Mouse (Mus musculus): ENCODE data around the gene Uhrf1bp1l. TPM values are rescaled to one million over a fixed set of nuclear protein-coding genes. Genes with fewer than 3 reads are reported as not detected.

Gene Uhrf1bp1l
- polyA plus RNA-seq, 1 experiment from 2014 or later, result 35.9 TPM

DNA sequence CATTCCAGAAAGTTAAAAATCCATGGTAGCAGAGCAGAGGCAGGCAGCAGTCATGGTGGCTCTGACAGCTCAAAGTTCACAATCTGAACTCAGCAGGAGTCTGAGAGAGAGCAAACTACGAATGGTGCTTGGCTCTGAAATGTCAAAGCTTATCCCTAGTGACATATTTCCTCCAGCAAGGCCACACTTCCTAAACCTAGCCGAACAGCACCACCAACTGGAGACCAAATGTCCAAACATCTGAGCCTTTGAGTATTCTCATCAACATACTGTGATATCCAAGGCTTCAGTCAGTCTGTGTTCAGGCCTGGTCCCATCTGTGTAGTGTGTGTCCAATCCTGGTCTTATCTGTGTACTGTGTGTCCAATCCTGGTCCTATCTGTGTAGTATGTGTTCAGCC is 79.1 kb downstream of the Uhrf1bp1l start:
- H3K36me3 ChIP-seq (ENCODE audit: insufficient read depth, low read length), result no peaks in the 10 kb centered on the region
- ATAC-seq (ENCODE audit: low FRiP score, low TSS enrichment), result peak; percentile 46
- 34% methylated on average over 2 of the region's 2 CpGs for WGBS

GRCm38 (mm10) chr10:89826896-89827295 is 82.1 kb downstream of the Uhrf1bp1l start:
- Histone ChIP-seq H3K4me3 (ENCODE audit: low read length) (no peak overlapping the region), H3K27me3 (ENCODE audit: insufficient read depth, low read length) (no peaks in the 10 kb centered on the region), H3K9ac (replicated peaks; ENCODE audit: low read length) (no peak overlapping the region), H3K27ac (ENCODE audit: low read length) (no peak overlapping the region), H3K4me2 (replicated peaks; ENCODE audit: low read depth, low read length) (no peak overlapping the region), H3K9me3 (ENCODE audit: low read length) (no peaks in the 10 kb centered on the region), H3K36me3 (ENCODE audit: insufficient read depth, low read length) (no peaks in the 10 kb centered on the region), H3K4me1 (ENCODE audit: insufficient read depth, low read length) (no peaks in the 10 kb centered on the region)
- WGBS, result 59% methylated on average over 3 of the region's 3 CpGs
- no peak for ATAC-seq (ENCODE audit: low FRiP score, low TSS enrichment)

More for the DNA sequence above, 79.1 kb downstream of the Uhrf1bp1l start:
- Histone ChIP-seq H3K9ac (replicated peaks; ENCODE audit: low read length) (no peak overlapping the region), H3K27me3 (ENCODE audit: insufficient read depth, low read length) (no peaks in the 10 kb centered on the region), H3K4me3 (ENCODE audit: low read length) (no peak overlapping the region), H3K4me1 (ENCODE audit: insufficient read depth, low read length) (no peaks in the 10 kb centered on the region), H3K27ac (ENCODE audit: low read length) (no peak overlapping the region), H3K4me2 (replicated peaks; ENCODE audit: low read depth, low read length) (no peak overlapping the region), H3K9me3 (ENCODE audit: low read length) (no peaks in the 10 kb centered on the region)

GRCm38 (mm10) chr10:89832334-89832733 is 87.5 kb downstream of the Uhrf1bp1l start:
- Histone ChIP-seq H3K27me3 (ENCODE audit: insufficient read depth, low read length) (no peaks in the 10 kb centered on the region), H3K4me3 (ENCODE audit: low read length) (no peak overlapping the region), H3K9ac (replicated peaks; ENCODE audit: low read length) (no peak overlapping the region), H3K9me3 (ENCODE audit: low read length) (no peaks in the 10 kb centered on the region), H3K4me2 (replicated peaks; ENCODE audit: low read depth, low read length) (no peak overlapping the region), H3K4me1 (ENCODE audit: insufficient read depth, low read length) (no peaks in the 10 kb centered on the region), H3K27ac (ENCODE audit: low read length) (no peak overlapping the region), H3K36me3 (ENCODE audit: insufficient read depth, low read length) (no peaks in the 10 kb centered on the region)
- 71% methylated on average over 4 of the region's 4 CpGs for WGBS
- ATAC-seq (ENCODE audit: low FRiP score, low TSS enrichment), result no peak

GRCm38 (mm10) chr10:89833166-89833565 is 88.4 kb downstream of the Uhrf1bp1l start:
- no peak for ATAC-seq (ENCODE audit: low FRiP score, low TSS enrichment)
- Histone ChIP-seq H3K9me3 (ENCODE audit: low read length) (no peaks in the 10 kb centered on the region), H3K36me3 (ENCODE audit: insufficient read depth, low read length) (no peaks in the 10 kb centered on the region), H3K9ac (replicated peaks; ENCODE audit: low read length) (no peak overlapping the region), H3K4me1 (ENCODE audit: insufficient read depth, low read length) (no peaks in the 10 kb centered on the region), H3K4me3 (ENCODE audit: low read length) (no peak overlapping the region), H3K27ac (ENCODE audit: low read length) (no peak overlapping the region), H3K27me3 (ENCODE audit: insufficient read depth, low read length) (no peaks in the 10 kb centered on the region), H3K4me2 (replicated peaks; ENCODE audit: low read depth, low read length) (no peak overlapping the region)
- 88% methylated on average over 10 of the region's 10 CpGs for WGBS

- 0 out of 2 replicates have a peak overlapping the region, but pooled peaks have one; percentile 18 for H3K27ac ChIP-seq (ENCODE audit: low read length)
- H3K27me3 ChIP-seq (ENCODE audit: insufficient read depth, low read length), result no peaks in the 10 kb centered on the region
- 0 out of 2 replicates have a peak, but pooled peaks have one; percentile 46 for ATAC-seq (ENCODE audit: low FRiP score, low TSS enrichment)
- WGBS, result 37% methylated on average over 3 of the region's 3 CpGs
- H3K4me3 ChIP-seq (ENCODE audit: low read length), result no peak overlapping the region
- no peak overlapping the region for H3K9ac ChIP-seq (replicated peaks; ENCODE audit: low read length)
- no peaks in the 10 kb centered on the region for H3K9me3 ChIP-seq (ENCODE audit: low read length)
- no peaks in the 10 kb centered on the region for H3K36me3 ChIP-seq (ENCODE audit: insufficient read depth, low read length)
- H3K4me2 ChIP-seq (replicated peaks; ENCODE audit: low read depth, low read length), result no peak overlapping the region
- H3K4me1 ChIP-seq (ENCODE audit: insufficient read depth, low read length), result no peaks in the 10 kb centered on the region
Observed at GRCm38 (mm10) chr10:89837476-89837875, 92.7 kb downstream of the Uhrf1bp1l start.

DNA sequence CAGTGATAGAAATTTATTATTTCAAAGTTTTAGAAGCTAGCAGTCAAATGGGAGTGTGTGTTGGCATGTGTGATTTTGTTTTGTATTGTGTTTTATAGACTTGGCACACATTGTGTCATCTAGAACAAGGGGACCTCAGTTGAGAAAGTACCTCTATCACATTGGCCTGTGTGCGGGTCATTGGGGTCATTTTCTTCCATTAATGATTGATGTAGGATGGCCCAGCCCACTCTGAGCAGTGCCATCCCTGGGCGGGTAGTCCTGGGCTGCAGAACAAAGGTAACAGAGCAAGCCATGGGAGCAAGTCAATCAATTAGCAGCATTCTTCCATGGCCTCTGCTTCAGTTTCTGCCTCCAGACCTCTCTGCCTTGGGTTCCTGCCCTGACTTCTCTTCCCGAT is 94.0 kb downstream of the Uhrf1bp1l start:
- H3K9me3 ChIP-seq (ENCODE audit: low read length), result no peaks in the 10 kb centered on the region
- 85% methylated on average over 3 of the region's 3 CpGs for WGBS
- no peak overlapping the region for H3K4me3 ChIP-seq (ENCODE audit: low read length)
- no peaks in the 10 kb centered on the region for H3K27me3 ChIP-seq (ENCODE audit: insufficient read depth, low read length)
- ATAC-seq (ENCODE audit: low FRiP score, low TSS enrichment), result peak; percentile 23; the same call in 1 of the 2 replicates
- H3K27ac ChIP-seq (ENCODE audit: low read length), result no peak overlapping the region
- H3K4me1 ChIP-seq (ENCODE audit: insufficient read depth, low read length), result no peaks in the 10 kb centered on the region
- no peak overlapping the region for H3K9ac ChIP-seq (replicated peaks; ENCODE audit: low read length)
- no peak overlapping the region for H3K4me2 ChIP-seq (replicated peaks; ENCODE audit: low read depth, low read length)
- no peaks in the 10 kb centered on the region for H3K36me3 ChIP-seq (ENCODE audit: insufficient read depth, low read length)

- 85% methylated on average over 6 of the region's 6 CpGs for WGBS
- H3K27me3 ChIP-seq (ENCODE audit: insufficient read depth, low read length), result no peaks in the 10 kb centered on the region
- no peak overlapping the region for H3K9ac ChIP-seq (replicated peaks; ENCODE audit: low read length)
- H3K4me3 ChIP-seq (ENCODE audit: low read length), result no peak overlapping the region
- 0 out of 2 replicates have a peak, but pooled peaks cover 1% of the 10 kb centered on the region for H3K9me3 ChIP-seq (ENCODE audit: low read length)
- no peak overlapping the region for H3K27ac ChIP-seq (ENCODE audit: low read length)
- no peak for ATAC-seq (ENCODE audit: low FRiP score, low TSS enrichment)
- H3K4me1 ChIP-seq (ENCODE audit: insufficient read depth, low read length), result no peaks in the 10 kb centered on the region
- H3K36me3 ChIP-seq (ENCODE audit: insufficient read depth, low read length), result no peaks in the 10 kb centered on the region
- no peak overlapping the region for H3K4me2 ChIP-seq (replicated peaks; ENCODE audit: low read depth, low read length)
Observed at GRCm38 (mm10) chr10:89850951-89851350, 106.2 kb downstream of the Uhrf1bp1l start.

DNA sequence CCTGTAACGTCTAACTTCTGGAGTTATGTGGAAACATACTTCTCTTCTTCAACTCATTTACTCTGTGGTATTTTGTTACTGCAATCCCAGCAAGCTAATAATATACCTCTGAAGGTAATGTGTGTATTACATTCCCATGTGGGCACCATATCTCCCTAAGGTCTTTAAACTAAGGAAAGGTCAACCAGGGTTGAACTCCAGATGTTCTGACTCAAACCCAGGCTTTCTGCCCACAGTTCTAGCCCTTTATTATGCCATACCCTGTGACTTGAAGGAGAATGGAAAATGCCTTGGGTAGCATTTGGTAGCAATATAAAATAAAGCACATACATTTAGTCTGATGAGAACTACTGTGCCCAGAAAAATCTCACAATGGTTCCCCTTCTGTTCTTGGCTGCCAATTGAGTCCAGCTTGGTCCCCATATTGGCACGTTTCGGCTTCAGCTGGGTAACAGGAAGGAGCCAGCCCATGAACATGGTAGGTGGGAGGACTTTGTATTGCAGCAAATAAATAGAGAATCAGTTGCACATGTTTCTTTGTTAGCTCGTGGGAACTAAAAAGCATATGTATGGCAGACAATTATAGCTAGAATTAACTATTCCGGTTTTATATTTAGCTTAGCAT is 110.6 kb downstream of the Uhrf1bp1l start:
- no peaks in the 10 kb centered on the region for H3K27me3 ChIP-seq (ENCODE audit: insufficient read depth, low read length)
- no peak overlapping the region for H3K9ac ChIP-seq (replicated peaks; ENCODE audit: low read length)
- WGBS, result 77% methylated on average over 5 of the region's 5 CpGs
- H3K4me1 ChIP-seq (ENCODE audit: insufficient read depth, low read length), result no peaks in the 10 kb centered on the region
- ATAC-seq (ENCODE audit: low FRiP score, low TSS enrichment), result no peak
- no peak overlapping the region for H3K4me2 ChIP-seq (replicated peaks; ENCODE audit: low read depth, low read length)
- no peaks in the 10 kb centered on the region for H3K9me3 ChIP-seq (ENCODE audit: low read length)
- H3K36me3 ChIP-seq (ENCODE audit: insufficient read depth, low read length), result no peaks in the 10 kb centered on the region
- no peak overlapping the region for H3K27ac ChIP-seq (ENCODE audit: low read length)
- H3K4me3 ChIP-seq (ENCODE audit: low read length), result no peak overlapping the region

GRCm38 (mm10) chr10:89856286-89856685 is 111.5 kb downstream of the Uhrf1bp1l start:
- H3K9ac ChIP-seq (replicated peaks; ENCODE audit: low read length), result no peak overlapping the region
- WGBS, result 94% methylated on average over 7 of the region's 7 CpGs
- no peaks in the 10 kb centered on the region for H3K4me1 ChIP-seq (ENCODE audit: insufficient read depth, low read length)
- no peaks in the 10 kb centered on the region for H3K36me3 ChIP-seq (ENCODE audit: insufficient read depth, low read length)
- H3K27ac ChIP-seq (ENCODE audit: low read length), result no peak overlapping the region
- no peaks in the 10 kb centered on the region for H3K27me3 ChIP-seq (ENCODE audit: insufficient read depth, low read length)
- H3K4me2 ChIP-seq (replicated peaks; ENCODE audit: low read depth, low read length), result no peak overlapping the region
- H3K9me3 ChIP-seq (ENCODE audit: low read length), result no peaks in the 10 kb centered on the region
- no peak for ATAC-seq (ENCODE audit: low FRiP score, low TSS enrichment)
- H3K4me3 ChIP-seq (ENCODE audit: low read length), result no peak overlapping the region

GRCm38 (mm10) chr10:89868211-89868610 is 123.4 kb downstream of the Uhrf1bp1l start:
- no peak overlapping the region for H3K4me2 ChIP-seq (replicated peaks; ENCODE audit: low read depth, low read length)
- peaks cover under 1% of the 10 kb centered on the region; the same call in 1 of the 2 replicates for H3K4me1 ChIP-seq (ENCODE audit: insufficient read depth, low read length)
- no peak for ATAC-seq (ENCODE audit: low FRiP score, low TSS enrichment)
- no peak overlapping the region for H3K27ac ChIP-seq (ENCODE audit: low read length)
- H3K27me3 ChIP-seq (ENCODE audit: insufficient read depth, low read length), result peaks cover 8% of the 10 kb centered on the region
- H3K36me3 ChIP-seq (ENCODE audit: insufficient read depth, low read length), result no peaks in the 10 kb centered on the region
- WGBS, result 64% methylated on average over 4 of the region's 4 CpGs
- no peak overlapping the region for H3K9ac ChIP-seq (replicated peaks; ENCODE audit: low read length)
- H3K9me3 ChIP-seq (ENCODE audit: low read length), result no peaks in the 10 kb centered on the region
- H3K4me3 ChIP-seq (ENCODE audit: low read length), result no peak overlapping the region
